Mouse (Mus musculus) liver, embryonic 15.5 days (tissue): Measurements from ENCODE around the gene Fbp2. TPM values are rescaled to one million over a fixed set of nuclear protein-coding genes. Genes with fewer than 3 reads are reported as not detected.

ENCODE experiments used
- ATAC-seq: fragments of 200-750 bp; cut with Nextera tagmentation; 2 replicates; pipeline ENCODE4 v1.8.0; 2017; ENCODE audit warnings: moderate number of reproducible peaks, mild to moderate bottlenecking, moderate library complexity; ENCODE audit not compliant: insufficient read depth
- H3K27ac ChIP-seq: fragments of 300-500 bp; sonication (generic); replicated peaks from 2 replicates; pipeline ENCODE4 v1.5.1; 2015; ENCODE audit warnings: mild to moderate bottlenecking, inconsistent platforms
- H3K27me3 ChIP-seq: fragments of 300-500 bp; sonication (generic); 2 replicates; pipeline ENCODE4 v1.6.1; 2015; ENCODE audit warnings: mild to moderate bottlenecking, inconsistent platforms
- H3K36me3 ChIP-seq: fragments of 300-500 bp; sonication (generic); replicated peaks from 2 replicates; pipeline ENCODE4 v1.6.1; 2015; ENCODE audit warnings: moderate library complexity, mild to moderate bottlenecking, inconsistent platforms
- H3K4me1 ChIP-seq: fragments of 300-500 bp; sonication (generic); replicated peaks from 2 replicates; pipeline ENCODE4 v1.6.1; 2015; ENCODE audit warnings: inconsistent platforms
- H3K4me2 ChIP-seq: fragments of 300-500 bp; sonication (generic); 2 replicates; pipeline ENCODE4 v1.6.1; 2015; ENCODE audit warnings: moderate library complexity, mild to moderate bottlenecking, inconsistent platforms
- H3K4me3 ChIP-seq: fragments of 300-500 bp; sonication (generic); replicated peaks from 2 replicates; pipeline ENCODE4 v1.5.1; 2015; ENCODE audit warnings: mild to moderate bottlenecking, inconsistent platforms
- H3K9ac ChIP-seq: fragments of 300-500 bp; sonication (generic); 2 replicates; pipeline ENCODE4 v1.6.1; 2015; ENCODE audit warnings: moderate library complexity, mild to moderate bottlenecking, inconsistent platforms
- H3K9me3 ChIP-seq: fragments of 300-500 bp; sonication (generic); replicated peaks from 2 replicates; pipeline ENCODE4 v1.6.1; 2016; ENCODE audit warnings: inconsistent platforms
- WGBS: fragments of 180-500 bp; shearing (Covaris S2); methylation state at CpG from one replicate; pipeline ENCODE4 v1.1.7; 2015; ENCODE audit warnings: mixed read lengths; ENCODE audit not compliant: insufficient replicate concordance; 5-methylcytosine and 5-hydroxymethylcytosine counted together
- polyA plus RNA-seq: library from polyadenylated mRNA; unstranded; fragments of >200 nt; fragmentation: Nextera tagmentation; extraction: Ambion mirVana; gene quantifications from 2 replicates; pipeline ENCODE4 v1.2.1, GENCODE M21; 2015

Fbp2 gene
- 0.44 and 1.0 TPM in 2 replicates for polyA plus RNA-seq

- 65% methylated on average over 21 of the region's 21 CpGs for WGBS
- no peak within 1 kb of the TSS for H3K27ac ChIP-seq
- H3K27me3 ChIP-seq = peaks cover 7% of the 10 kb centered on the region; the same call in 1 of the 2 replicates
- no peak within 1 kb of the TSS for H3K4me3 ChIP-seq
- peaks cover 5% of the 10 kb centered on the region for H3K4me1 ChIP-seq
- no peaks in the 10 kb centered on the region for H3K9me3 ChIP-seq
- no peak within 1 kb of the TSS for H3K9ac ChIP-seq
- no peaks in the 10 kb centered on the region for H3K36me3 ChIP-seq
- no peak for ATAC-seq
- no peak within 1 kb of the TSS for H3K4me2 ChIP-seq
Measured at GRCm38 (mm10) chr13:62857941-62858915, at the start of gene Fbp2. TSS of gene Fbp2 (minus strand) at chr13:62858422.

GRCm38 (mm10) chr13:62907527-62908162, 49.4 kb upstream of the Fbp2 start:
- no peaks in the 10 kb centered on the region for H3K36me3 ChIP-seq
- no peaks in the 10 kb centered on the region for H3K9me3 ChIP-seq
- no peak overlapping the region for H3K4me3 ChIP-seq
- H3K27me3 ChIP-seq = no peaks in the 10 kb centered on the region
- H3K27ac ChIP-seq = peak overlapping the region; percentile 48
- peaks cover 42% of the 10 kb centered on the region for H3K4me1 ChIP-seq
- ATAC-seq = no peak
- H3K9ac ChIP-seq = no peak overlapping the region
- 68% methylated on average over 14 of the region's 14 CpGs for WGBS
- no peak overlapping the region for H3K4me2 ChIP-seq

GRCm38 (mm10) chr13:62901139-62901538, 42.9 kb upstream of the Fbp2 start:
- no peak overlapping the region for H3K4me2 ChIP-seq
- H3K36me3 ChIP-seq = no peaks in the 10 kb centered on the region
- ATAC-seq = no peak
- H3K9me3 ChIP-seq = no peaks in the 10 kb centered on the region
- H3K27me3 ChIP-seq = no peaks in the 10 kb centered on the region
- H3K9ac ChIP-seq = no peak overlapping the region
- H3K4me1 ChIP-seq = no peaks in the 10 kb centered on the region
- no peak overlapping the region for H3K27ac ChIP-seq
- no peak overlapping the region for H3K4me3 ChIP-seq

GRCm38 (mm10) chr13:62897927-62898646, 39.9 kb upstream of the Fbp2 start:
- no peak overlapping the region for H3K4me2 ChIP-seq
- H3K27me3 ChIP-seq = no peaks in the 10 kb centered on the region
- H3K4me3 ChIP-seq = no peak overlapping the region
- 62% methylated on average over 4 of the region's 4 CpGs for WGBS
- H3K27ac ChIP-seq = no peak overlapping the region
- H3K36me3 ChIP-seq = no peaks in the 10 kb centered on the region
- no peaks in the 10 kb centered on the region for H3K4me1 ChIP-seq
- H3K9me3 ChIP-seq = no peaks in the 10 kb centered on the region
- H3K9ac ChIP-seq = no peak overlapping the region
- ATAC-seq = no peak

GRCm38 (mm10) chr13:62893044-62893842, 35.0 kb upstream of the Fbp2 start:
- Histone ChIP-seq H3K27ac (no peak overlapping the region), H3K4me2 (no peak overlapping the region), H3K27me3 (peaks cover 23% of the 10 kb centered on the region), H3K9ac (no peak overlapping the region), H3K4me3 (no peak overlapping the region), H3K9me3 (no peaks in the 10 kb centered on the region), H3K4me1 (no peaks in the 10 kb centered on the region), H3K36me3 (no peaks in the 10 kb centered on the region)
- WGBS = 50% methylated on average over 9 of the region's 9 CpGs
- no peak for ATAC-seq

GRCm38 (mm10) chr13:62889311-62889710, 31.1 kb upstream of the Fbp2 start:
- no peak overlapping the region for H3K4me2 ChIP-seq
- H3K9ac ChIP-seq = no peak overlapping the region
- H3K27me3 ChIP-seq = peaks cover 42% of the 10 kb centered on the region
- WGBS = 48% methylated on average over 2 of the region's 2 CpGs
- no peak overlapping the region for H3K4me3 ChIP-seq
- no peaks in the 10 kb centered on the region; the same call in 1 of the 2 replicates for H3K4me1 ChIP-seq
- no peak overlapping the region for H3K27ac ChIP-seq
- ATAC-seq = no peak
- no peaks in the 10 kb centered on the region for H3K9me3 ChIP-seq
- H3K36me3 ChIP-seq = no peaks in the 10 kb centered on the region

- ATAC-seq = peak; percentile 62
- Histone ChIP-seq H3K4me2 (peak within 1 kb of the TSS; percentile 56), H3K27me3 (peaks cover 42% of the 10 kb centered on the region), H3K9ac (no peak within 1 kb of the TSS), H3K27ac (no peak within 1 kb of the TSS), H3K4me1 (peaks cover 5% of the 10 kb centered on the region; the same call in 1 of the 2 replicates), H3K36me3 (no peaks in the 10 kb centered on the region), H3K4me3 (peak within 1 kb of the TSS; percentile 42), H3K9me3 (no peaks in the 10 kb centered on the region)
- WGBS = 5% methylated on average over 29 of the region's 29 CpGs
Measured at GRCm38 (mm10) chr13:62887712-62888441, 29.7 kb upstream of the Fbp2 start, which contains the start of gene Fbp1. TSS of gene Fbp1 (minus strand) at chr13:62888282.

- ATAC-seq = no peak
- no peak overlapping the region for H3K4me2 ChIP-seq
- H3K4me1 ChIP-seq = peaks cover 11% of the 10 kb centered on the region; the same call in 1 of the 2 replicates
- no peaks in the 10 kb centered on the region for H3K9me3 ChIP-seq
- no peak overlapping the region for H3K4me3 ChIP-seq
- no peak overlapping the region for H3K27ac ChIP-seq
- WGBS = 57% methylated on average over 3 of the region's 3 CpGs
- no peaks in the 10 kb centered on the region for H3K36me3 ChIP-seq
- H3K9ac ChIP-seq = no peak overlapping the region
- H3K27me3 ChIP-seq = peaks cover 32% of the 10 kb centered on the region
Measured at GRCm38 (mm10) chr13:62884536-62884935, 26.3 kb upstream of the Fbp2 start.

GRCm38 (mm10) chr13:62883925-62884324, 25.7 kb upstream of the Fbp2 start:
- Histone ChIP-seq H3K9ac (no peak overlapping the region), H3K27me3 (peaks cover 26% of the 10 kb centered on the region), H3K4me3 (no peak overlapping the region), H3K4me2 (no peak overlapping the region), H3K9me3 (no peaks in the 10 kb centered on the region), H3K36me3 (no peaks in the 10 kb centered on the region), H3K4me1 (peaks cover 13% of the 10 kb centered on the region; the same call in 1 of the 2 replicates), H3K27ac (no peak overlapping the region)
- WGBS = 81% methylated on average over 9 of the region's 9 CpGs
- ATAC-seq = no peak

GRCm38 (mm10) chr13:62883436-62883835, 25.2 kb upstream of the Fbp2 start:
- Histone ChIP-seq H3K4me3 (no peak overlapping the region), H3K9ac (no peak overlapping the region), H3K27ac (no peak overlapping the region), H3K36me3 (no peaks in the 10 kb centered on the region), H3K9me3 (no peaks in the 10 kb centered on the region), H3K4me1 (peaks cover 13% of the 10 kb centered on the region; the same call in 1 of the 2 replicates), H3K27me3 (peaks cover 21% of the 10 kb centered on the region), H3K4me2 (no peak overlapping the region)
- 58% methylated on average over 2 of the region's 2 CpGs for WGBS
- peak; percentile 12; the same call in 1 of the 2 replicates for ATAC-seq
